Mouse (Mus musculus) small intestine, adult 2 months (tissue): Measurements from ENCODE around the gene Maml3. TPM values are rescaled to one million over a fixed set of nuclear protein-coding genes. Genes with fewer than 3 reads are reported as not detected.

Source experiments
- H3K27ac ChIP-seq: fragments of 200-500 bp; 2 replicates; pipeline ENCODE4 v1.5.1; 2012; ENCODE audit warnings: low read depth, low read length, control low read depth, inconsistent platforms; ENCODE audit not compliant: insufficient read depth
- H3K27me3 ChIP-seq: fragments of 200-500 bp; 2 replicates; pipeline ENCODE4 v1.6.1; 2012; ENCODE audit warnings: mild to moderate bottlenecking, moderate library complexity, low read length, inconsistent platforms; ENCODE audit not compliant: control insufficient read depth, insufficient read depth
- H3K36me3 ChIP-seq: fragments of 200-500 bp; 2 replicates; pipeline ENCODE4 v1.6.1; 2012; ENCODE audit warnings: mild to moderate bottlenecking, low read length, control low read depth, inconsistent platforms; ENCODE audit not compliant: control insufficient read depth, insufficient read depth
- H3K4me1 ChIP-seq: fragments of 200-500 bp; 2 replicates; pipeline ENCODE4 v1.6.1; 2012; ENCODE audit warnings: low read length, inconsistent platforms, mixed read lengths; ENCODE audit not compliant: control insufficient read depth, insufficient read depth, insufficient read length
- H3K4me3 ChIP-seq: fragments of 200-500 bp; 2 replicates; pipeline ENCODE4 v1.5.1; 2012; ENCODE audit warnings: low read depth, mild to moderate bottlenecking, control low read depth, inconsistent platforms, low read length, moderate library complexity
- CTCF ChIP-seq: fragments of 200-500 bp; IDR thresholded peaks from 2 replicates; pipeline ENCODE4 v1.5.1; 2012; ENCODE audit warnings: low read depth, mild to moderate bottlenecking, control low read depth, inconsistent platforms, low read length, moderate library complexity, mixed read lengths; ENCODE audit not compliant: insufficient replicate concordance, insufficient read length; ENCODE audit errors: extremely low read depth
- POLR2A ChIP-seq: fragments of 200-500 bp; IDR thresholded peaks from 2 replicates; pipeline ENCODE4 v1.6.1; 2012; ENCODE audit warnings: low read depth, mild to moderate bottlenecking, control low read depth, inconsistent platforms, low read length, moderate library complexity
- WGBS: fragments of 180-500 bp; shearing (Covaris S2); methylation state at CpG from one replicate; pipeline ENCODE4 v1.1.7; 2018; 5-methylcytosine and 5-hydroxymethylcytosine counted together
- polyA plus RNA-seq: library from polyadenylated mRNA; depleted of rRNA; stranded (reverse); fragments of >200 nt; gene quantifications from 2 replicates; pipeline ENCODE4 v1.2.3, GENCODE M21; 2012

The Maml3 gene
- polyA plus RNA-seq, 1 experiment: 3.2 TPM

DNA sequence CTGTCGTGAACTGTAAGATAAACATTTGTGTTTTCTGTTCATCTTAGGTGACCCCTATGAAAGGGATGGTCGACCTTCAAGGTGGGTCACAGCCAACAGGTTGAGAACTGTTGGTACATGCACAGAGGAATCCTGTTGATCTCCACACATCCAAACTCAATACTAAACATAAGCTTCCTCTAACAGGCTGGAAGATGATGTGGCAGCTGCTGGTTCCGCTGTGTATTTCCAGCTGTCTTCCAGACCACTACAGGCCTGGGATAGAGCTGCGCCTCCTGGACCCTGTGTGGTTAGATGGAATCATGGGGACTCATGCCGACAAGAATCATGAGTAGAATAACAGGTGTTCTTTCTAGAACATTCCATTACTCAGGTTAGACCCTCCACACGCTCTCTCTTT is 101.2 kb downstream of the Maml3 start:
- Histone ChIP-seq H3K4me3 (no peak overlapping the region), H3K36me3 (no peaks in the 10 kb centered on the region), H3K27ac (no peak overlapping the region), H3K27me3 (no peaks in the 10 kb centered on the region), H3K4me1 (peaks cover 6% of the 10 kb centered on the region; the same call in 1 of the 2 replicates)
- TF ChIP-seq CTCF (no peak), POLR2A (no peak)
- WGBS: 91% methylated on average over 6 of the region's 6 CpGs

- 91% methylated on average over 9 of the region's 9 CpGs for WGBS
- TF ChIP-seq CTCF: no peak
- TF ChIP-seq POLR2A: no peak
- no peak overlapping the region for H3K4me3 ChIP-seq
- H3K4me1 ChIP-seq: peaks cover 7% of the 10 kb centered on the region; the same call in 1 of the 2 replicates
- H3K27me3 ChIP-seq: no peaks in the 10 kb centered on the region
- no peak overlapping the region for H3K27ac ChIP-seq
- H3K36me3 ChIP-seq: no peaks in the 10 kb centered on the region
These were observed 103.4 kb downstream of the Maml3 start for GRCm38 (mm10) chr3:52001518-52001895.

- Histone ChIP-seq H3K4me1 (peaks cover 4% of the 10 kb centered on the region; the same call in 1 of the 2 replicates), H3K36me3 (no peaks in the 10 kb centered on the region), H3K27me3 (no peaks in the 10 kb centered on the region), H3K27ac (no peak overlapping the region), H3K4me3 (no peak overlapping the region)
- TF ChIP-seq POLR2A (no peak), CTCF (no peak)
- 74% methylated on average over 10 of the region's 10 CpGs for WGBS
These were observed 103.9 kb downstream of the Maml3 start for GRCm38 (mm10) chr3:52000871-52001517.

- H3K4me1 ChIP-seq: peaks cover 4% of the 10 kb centered on the region; the same call in 1 of the 2 replicates
- no peak overlapping the region for H3K4me3 ChIP-seq
- 79% methylated on average over 21 of the region's 21 CpGs for WGBS
- no peak overlapping the region for H3K27ac ChIP-seq
- H3K27me3 ChIP-seq: no peaks in the 10 kb centered on the region
- no peak for TF ChIP-seq POLR2A
- no peak for TF ChIP-seq CTCF
- no peaks in the 10 kb centered on the region for H3K36me3 ChIP-seq
These were observed 105.0 kb downstream of the Maml3 start for GRCm38 (mm10) chr3:51999671-52000437.

- peaks cover 4% of the 10 kb centered on the region; the same call in 1 of the 2 replicates for H3K4me1 ChIP-seq
- TF ChIP-seq CTCF: no peak
- no peak for TF ChIP-seq POLR2A
- no peak overlapping the region for H3K4me3 ChIP-seq
- H3K36me3 ChIP-seq: no peaks in the 10 kb centered on the region
- 42% methylated on average over 21 of the region's 21 CpGs for WGBS
- H3K27ac ChIP-seq: no peak overlapping the region
- no peaks in the 10 kb centered on the region for H3K27me3 ChIP-seq
These were observed 106.1 kb downstream of the Maml3 start for GRCm38 (mm10) chr3:51998511-51999399.

GRCm38 (mm10) chr3:51997616-51998015 is 107.3 kb downstream of the Maml3 start:
- TF ChIP-seq CTCF (no peak), POLR2A (no peak)
- H3K27ac ChIP-seq: no peak overlapping the region
- no peaks in the 10 kb centered on the region for H3K36me3 ChIP-seq
- 92% methylated on average over 11 of the region's 11 CpGs for WGBS
- no peaks in the 10 kb centered on the region for H3K27me3 ChIP-seq
- peaks cover 4% of the 10 kb centered on the region; the same call in 1 of the 2 replicates for H3K4me1 ChIP-seq
- no peak overlapping the region for H3K4me3 ChIP-seq

GRCm38 (mm10) chr3:51986507-51986906 is 118.4 kb downstream of the Maml3 start:
- no peaks in the 10 kb centered on the region for H3K27me3 ChIP-seq
- TF ChIP-seq CTCF (no peak), POLR2A (no peak)
- H3K36me3 ChIP-seq: no peaks in the 10 kb centered on the region
- WGBS: 54% methylated on average over 6 of the region's 6 CpGs
- no peak overlapping the region for H3K27ac ChIP-seq
- H3K4me3 ChIP-seq: no peak overlapping the region
- H3K4me1 ChIP-seq: no peaks in the 10 kb centered on the region
